Mouse (Mus musculus) G1E (cell line): Measurements from ENCODE around the gene Maco1.

Source experiments
- CTCF ChIP-seq: IDR thresholded peaks from 2 replicates; pipeline ENCODE4 v1.5.1; 2012; ENCODE audit warnings: low read depth, low read length, inconsistent platforms, mixed read lengths
- GATA1 ChIP-seq: IDR thresholded peaks from 2 replicates; pipeline ENCODE4 v1.6.1; 2012; ENCODE audit warnings: borderline replicate concordance, low read length, inconsistent platforms, mixed read lengths
- GATA2 ChIP-seq: IDR thresholded peaks from 2 replicates; pipeline ENCODE4 v1.6.1; 2012; ENCODE audit warnings: low read depth, low read length, inconsistent platforms, borderline replicate concordance
- POLR2AphosphoS5 ChIP-seq: IDR thresholded peaks from 2 replicates; pipeline ENCODE4 v1.6.1; 2012; ENCODE audit warnings: low read depth, low read length, inconsistent platforms; ENCODE audit not compliant: insufficient replicate concordance
- TAL1 ChIP-seq: conservative IDR thresholded peaks from 2 replicates; pipeline ENCODE4 v1.6.1; 2012; ENCODE audit warnings: low read depth, low read length, inconsistent platforms, mixed read lengths

DNA sequence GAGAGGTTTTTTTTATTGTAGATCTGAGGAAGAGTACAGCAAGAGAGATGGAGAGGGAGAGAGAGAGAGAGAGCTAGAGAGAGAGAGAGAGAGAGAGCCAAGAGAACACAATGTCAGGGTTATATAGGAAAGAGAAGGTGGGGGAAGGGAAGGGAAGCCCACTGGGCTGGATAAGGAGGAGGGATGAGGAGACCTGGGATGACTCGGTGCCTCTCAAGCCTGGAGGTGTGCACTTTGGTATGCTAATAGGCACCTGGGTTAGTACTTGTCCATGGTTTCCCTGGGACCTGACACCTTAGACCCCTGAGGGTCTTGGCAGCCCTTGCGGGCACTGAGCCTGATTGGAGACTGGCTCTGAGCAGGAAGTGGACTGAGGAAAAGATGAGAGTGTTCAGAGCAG is 18.8 kb upstream of the Maco1 start:
- TF ChIP-seq GATA1 (no peak), CTCF (no peak), GATA2 (no peak), TAL1 (no peak), POLR2AphosphoS5 (no peak)
